Mouse (Mus musculus): Measurements from ENCODE around the gene Dpf2. TPM values are rescaled to one million over a fixed set of nuclear protein-coding genes. Genes with fewer than 3 reads are reported as not detected.
A peak's percentile ranks its signal among the peaks of the same experiment; 100 is the strongest.

The Dpf2 gene
- polyA plus RNA-seq, 1 experiment from 2014 or later: 162 TPM

GRCm38 (mm10) chr19:5864710-5865398, 48.0 kb downstream of the Dpf2 start:
- 89% methylated on average over 20 of the region's 20 CpGs for WGBS
- no peaks in the 10 kb centered on the region for H3K9me3 ChIP-seq (ENCODE audit: low read depth, low read length)
- peaks cover 99% of the 10 kb centered on the region for H3K36me3 ChIP-seq (ENCODE audit: insufficient read depth)
- H3K4me1 ChIP-seq (ENCODE audit: insufficient read depth): no peaks in the 10 kb centered on the region
- H3K4me2 ChIP-seq: no peak overlapping the region
- no peak overlapping the region for H3K27ac ChIP-seq (ENCODE audit: low read depth)
- no peak overlapping the region for H3K9ac ChIP-seq
- H3K4me3 ChIP-seq (ENCODE audit: low read depth, low read length): no peak overlapping the region
- ATAC-seq (ENCODE audit: insufficient read depth) (no peak), DNase-seq (no peak)
- H3K27me3 ChIP-seq (ENCODE audit: insufficient read depth, low read length): no peaks in the 10 kb centered on the region
- TF ChIP-seq CTCF (IDR thresholded peaks at IDR 0.05; ENCODE audit: low read depth): no peak

GRCm38 (mm10) chr19:5863776-5864175, 49.0 kb downstream of the Dpf2 start:
- Histone ChIP-seq H3K9ac (no peak overlapping the region), H3K27ac (ENCODE audit: low read depth) (no peak overlapping the region), H3K4me1 (ENCODE audit: insufficient read depth) (no peaks in the 10 kb centered on the region), H3K9me3 (ENCODE audit: low read depth, low read length) (no peaks in the 10 kb centered on the region), H3K36me3 (ENCODE audit: insufficient read depth) (peaks cover 99% of the 10 kb centered on the region), H3K27me3 (ENCODE audit: insufficient read depth, low read length) (no peaks in the 10 kb centered on the region), H3K4me3 (ENCODE audit: low read depth, low read length) (no peak overlapping the region), H3K4me2 (no peak overlapping the region)
- ATAC-seq (ENCODE audit: insufficient read depth): no peak
- 94% methylated on average over 5 of the region's 5 CpGs for WGBS
- no peak for DNase-seq
- TF ChIP-seq CTCF (IDR thresholded peaks at IDR 0.05; ENCODE audit: low read depth): no peak

GRCm38 (mm10) chr19:5862335-5863085, 50.3 kb downstream of the Dpf2 start:
- DNase-seq (no peak), ATAC-seq (ENCODE audit: insufficient read depth) (no peak)
- H3K4me1 ChIP-seq (ENCODE audit: insufficient read depth): no peaks in the 10 kb centered on the region
- no peaks in the 10 kb centered on the region for H3K27me3 ChIP-seq (ENCODE audit: insufficient read depth, low read length)
- no peak overlapping the region for H3K9ac ChIP-seq
- H3K36me3 ChIP-seq (ENCODE audit: insufficient read depth): peaks cover 100% of the 10 kb centered on the region
- 96% methylated on average over 14 of the region's 14 CpGs for WGBS
- no peak overlapping the region for H3K4me2 ChIP-seq
- no peak overlapping the region for H3K27ac ChIP-seq (ENCODE audit: low read depth)
- no peak overlapping the region for H3K4me3 ChIP-seq (ENCODE audit: low read depth, low read length)
- TF ChIP-seq CTCF (IDR thresholded peaks at IDR 0.05; ENCODE audit: low read depth): no peak
- no peaks in the 10 kb centered on the region for H3K9me3 ChIP-seq (ENCODE audit: low read depth, low read length)

DNA sequence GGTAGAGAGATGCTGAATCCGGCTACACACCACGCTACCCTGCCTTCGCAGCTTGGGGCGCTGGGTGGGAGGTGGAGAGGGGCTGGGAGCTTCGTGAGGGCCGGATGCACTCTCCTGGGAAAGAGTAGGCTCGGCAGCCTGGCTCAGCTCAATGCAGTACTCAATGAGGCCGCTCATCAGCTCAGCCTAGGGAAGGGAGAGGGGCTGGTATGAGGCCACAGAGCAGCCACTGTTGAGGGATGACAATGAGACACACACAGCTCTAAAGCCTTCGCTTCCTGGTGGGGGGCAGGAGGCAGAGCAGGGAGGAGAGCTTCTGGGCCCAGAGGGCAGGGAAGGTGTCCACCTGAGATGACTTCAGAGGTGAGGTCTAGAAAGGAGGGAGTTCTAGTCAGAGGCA, 56.2 kb downstream of the Dpf2 start:
- 85% methylated on average over 9 of the region's 9 CpGs for WGBS

GRCm38 (mm10) chr19:5852035-5852722, 60.6 kb downstream of the Dpf2 start:
- Histone ChIP-seq H3K27me3 (ENCODE audit: insufficient read depth, low read length) (no peaks in the 10 kb centered on the region), H3K9ac (no peak overlapping the region; the same call in 1 of the 2 replicates), H3K4me1 (ENCODE audit: insufficient read depth) (peaks cover 28% of the 10 kb centered on the region), H3K4me3 (ENCODE audit: low read depth, low read length) (no peak overlapping the region), H3K4me2 (no peak overlapping the region), H3K36me3 (ENCODE audit: insufficient read depth) (peaks cover 51% of the 10 kb centered on the region), H3K9me3 (ENCODE audit: low read depth, low read length) (no peaks in the 10 kb centered on the region), H3K27ac (ENCODE audit: low read depth) (peak overlapping the region; percentile 42; the same call in 1 of the 2 replicates)
- 71% methylated on average over 12 of the region's 12 CpGs for WGBS
- ATAC-seq (ENCODE audit: insufficient read depth): no peak
- no peak for DNase-seq
- no peak for TF ChIP-seq CTCF (IDR thresholded peaks at IDR 0.05; ENCODE audit: low read depth)

More for the DNA sequence above, 56.2 kb downstream of the Dpf2 start:
- Histone ChIP-seq H3K27ac (ENCODE audit: low read depth) (no peak overlapping the region), H3K27me3 (ENCODE audit: insufficient read depth, low read length) (no peaks in the 10 kb centered on the region), H3K4me2 (no peak overlapping the region), H3K9me3 (ENCODE audit: low read depth, low read length) (no peaks in the 10 kb centered on the region), H3K9ac (no peak overlapping the region), H3K36me3 (ENCODE audit: insufficient read depth) (peaks cover 87% of the 10 kb centered on the region), H3K4me3 (ENCODE audit: low read depth, low read length) (no peak overlapping the region), H3K4me1 (ENCODE audit: insufficient read depth) (no peaks in the 10 kb centered on the region)
- TF ChIP-seq CTCF (IDR thresholded peaks at IDR 0.05; ENCODE audit: low read depth): no peak
- no peak for DNase-seq
- ATAC-seq (ENCODE audit: insufficient read depth): no peak

DNA sequence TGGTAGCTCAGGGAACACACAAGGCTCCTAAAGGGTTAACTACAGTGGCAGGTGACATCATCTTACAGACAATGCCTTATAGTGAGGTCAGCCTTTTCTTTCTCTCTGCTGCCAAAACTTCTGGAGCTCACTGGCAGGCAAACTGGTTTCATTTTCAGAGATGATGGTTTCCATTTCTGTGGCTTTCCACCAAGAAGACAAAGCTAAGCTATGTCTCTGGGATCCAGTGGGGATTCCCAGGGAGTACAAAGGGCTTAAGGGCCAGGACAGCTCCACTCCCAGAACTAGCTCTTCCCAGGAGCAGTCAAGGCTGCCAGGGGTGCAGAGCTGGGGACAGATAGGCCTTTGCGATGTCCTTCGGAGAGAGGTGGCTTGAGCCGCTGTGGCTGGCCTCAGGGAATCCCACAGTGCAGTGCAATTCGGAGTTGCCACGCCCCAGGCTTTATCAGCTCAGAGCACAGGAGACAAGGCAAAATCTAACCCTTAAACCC, 61.3 kb downstream of the Dpf2 start:
- H3K36me3 ChIP-seq (ENCODE audit: insufficient read depth): peaks cover 45% of the 10 kb centered on the region
- H3K4me1 ChIP-seq (ENCODE audit: insufficient read depth): peaks cover 32% of the 10 kb centered on the region
- ATAC-seq (ENCODE audit: insufficient read depth) (no peak), DNase-seq (peak; percentile 25)
- no peaks in the 10 kb centered on the region for H3K9me3 ChIP-seq (ENCODE audit: low read depth, low read length)
- no peak for TF ChIP-seq CTCF (IDR thresholded peaks at IDR 0.05; ENCODE audit: low read depth)
- no peaks in the 10 kb centered on the region for H3K27me3 ChIP-seq (ENCODE audit: insufficient read depth, low read length)
- no peak overlapping the region for H3K4me2 ChIP-seq
- 62% methylated on average over 5 of the region's 5 CpGs for WGBS
- no peak overlapping the region for H3K4me3 ChIP-seq (ENCODE audit: low read depth, low read length)
- no peak overlapping the region; the same call in 1 of the 2 replicates for H3K9ac ChIP-seq
- H3K27ac ChIP-seq (ENCODE audit: low read depth): peak overlapping the region; percentile 42; the same call in 1 of the 2 replicates
